ENCODE assay signal across 17 mouse cellular contexts in the genomic region with DNA sequence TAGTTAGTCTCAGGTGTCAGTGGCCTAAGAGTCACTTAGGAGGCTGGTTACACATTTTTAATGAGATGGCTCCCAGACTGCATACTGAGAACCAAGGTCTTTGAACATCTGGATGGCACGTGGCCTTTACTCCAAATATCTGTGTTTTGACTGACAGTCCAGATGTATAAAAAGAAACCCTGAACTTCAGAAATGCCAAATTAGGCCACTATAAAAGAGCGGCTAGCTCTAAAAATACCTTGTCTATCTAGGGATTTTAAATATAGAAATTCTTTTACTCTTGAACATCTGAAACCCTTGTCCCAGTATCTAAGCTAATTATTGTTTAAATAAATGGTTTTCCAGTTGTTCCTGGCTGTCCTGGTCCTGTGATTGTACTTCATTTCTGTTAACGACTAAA.
"Had no signal": no experiment of that assay in that cellular context is flagged by ENCODE, and none has a peak within 500 bp of the region (broad histone marks: within the 10 kb centered on the region; RNA-seq: fewer than 3 reads in every experiment).

No protein-coding gene starts in this region.

- H3K9me3 ChIP-seq: liver, embryonic 13.5 days had no signal

- H3K27me3 ChIP-seq: liver, embryonic 13.5 days had no signal

- H3K4me2 ChIP-seq: liver, embryonic 13.5 days; midbrain, embryonic 11.5 days had no signal

- H3K4me1 ChIP-seq: liver, embryonic 13.5 days had no signal

- H3K27ac ChIP-seq: left cerebral cortex, adult 2 months; liver, embryonic 13.5 days; stomach, postnatal 0 days had no signal

- H3K4me3 ChIP-seq: left cerebral cortex, adult 2 months; liver, embryonic 13.5 days had no signal

- DNase-seq: kidney, postnatal 10 days; kidney, postnatal 36 days; layer of hippocampus, postnatal 36 days; liver, embryonic 13.5 days; lung, adult 2 months; lung, postnatal 14 days; lung, postnatal 4 days; midbrain, embryonic 14.5 days; right cerebral cortex, adult 18-20 months; right cerebral cortex, postnatal 14 days; right cerebral cortex, postnatal 4 days; thymus, adult 2 months; thymus, postnatal 14 days; thymus, postnatal 4 days had no signal

- H3K9ac ChIP-seq: liver, embryonic 13.5 days had no signal
